Mouse (Mus musculus): Measurements from ENCODE around the gene Olfr1341.

DNA sequence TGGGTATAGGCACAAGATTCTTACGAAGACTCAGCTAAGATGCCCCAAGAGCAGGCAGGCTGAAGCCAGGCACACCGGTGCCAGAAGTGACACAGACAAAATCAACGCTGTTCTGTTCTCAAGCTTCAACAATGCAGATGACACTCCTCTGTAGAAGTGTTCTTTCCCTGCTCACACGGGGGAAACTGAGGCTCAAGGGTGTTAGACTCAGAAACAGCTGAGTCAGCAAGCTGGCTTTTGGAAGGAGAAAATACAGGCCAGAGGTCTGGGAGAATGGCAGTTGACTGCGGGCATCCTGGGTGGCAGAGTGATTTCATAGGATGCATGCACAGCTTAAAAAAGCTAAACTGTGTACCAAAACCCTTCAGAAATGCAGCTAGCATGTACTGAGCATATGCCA is 4.8 kb downstream of the Olfr1341 start:
- no peak for TF ChIP-seq CTCF (IDR thresholded peaks at IDR 0.05; ENCODE audit: control insufficient read depth, insufficient read depth, insufficient read length)
- TF ChIP-seq MAX (IDR thresholded peaks at IDR 0.05) = no peak
- TF ChIP-seq FOSL1 (IDR thresholded peaks at IDR 0.05; ENCODE audit: insufficient read depth, low read length, poor library complexity, severe bottlenecking) = no peak
- no peak for TF ChIP-seq USF1 (IDR thresholded peaks at IDR 0.05; ENCODE audit: low read depth)
- TF ChIP-seq MYOG (IDR thresholded peaks at IDR 0.05; ENCODE audit: control insufficient read depth, extremely low read depth, insufficient read length) = no peak
